Mouse (Mus musculus) neural tube, embryonic 14.5 days (tissue): ENCODE results near the gene Socs1. TPM values are rescaled to one million over a fixed set of nuclear protein-coding genes. Genes with fewer than 3 reads are reported as not detected.

Source experiments
- ATAC-seq: fragments of 200-750 bp; cut with Nextera tagmentation; 2 replicates; pipeline ENCODE4 v1.8.0; 2017; ENCODE audit warnings: low read depth, mild to moderate bottlenecking, moderate TSS enrichment, moderate library complexity
- H3K27ac ChIP-seq: fragments of 300-500 bp; sonication (generic); 2 replicates; pipeline ENCODE4 v1.5.1; 2014; ENCODE audit warnings: low read depth, mild to moderate bottlenecking, control low read depth, low read length, moderate library complexity, mixed read lengths
- H3K27me3 ChIP-seq: fragments of 300-500 bp; sonication (generic); 2 replicates; pipeline ENCODE4 v1.6.1; 2014; ENCODE audit warnings: low read length; ENCODE audit not compliant: control insufficient read depth, insufficient read depth
- H3K36me3 ChIP-seq: fragments of 300-500 bp; sonication (generic); 2 replicates; pipeline ENCODE4 v1.6.1; 2014; ENCODE audit warnings: low read length, mixed read lengths; ENCODE audit not compliant: control insufficient read depth, insufficient read depth
- H3K4me1 ChIP-seq: fragments of 300-500 bp; sonication (generic); 2 replicates; pipeline ENCODE4 v1.6.1; 2014; ENCODE audit warnings: low read length; ENCODE audit not compliant: control insufficient read depth, insufficient read depth
- H3K4me2 ChIP-seq: fragments of 300-500 bp; sonication (generic); 2 replicates; pipeline ENCODE4 v1.6.1; 2014; ENCODE audit warnings: mild to moderate bottlenecking, low read depth, low read length, control low read depth
- H3K4me3 ChIP-seq: fragments of 300-500 bp; sonication (generic); 2 replicates; pipeline ENCODE4 v1.5.1; 2014; ENCODE audit warnings: low read depth, low read length, control low read depth, mixed read lengths
- H3K9ac ChIP-seq: fragments of 300-500 bp; sonication (generic); replicated peaks from 2 replicates; pipeline ENCODE4 v1.6.1; 2014; ENCODE audit warnings: low read depth, mild to moderate bottlenecking, control low read depth, low read length, mixed read lengths
- H3K9me3 ChIP-seq: fragments of 300-500 bp; sonication (generic); 2 replicates; pipeline ENCODE4 v1.6.1; 2016; ENCODE audit warnings: low read length; ENCODE audit not compliant: control insufficient read depth
- WGBS: fragments of 180-500 bp; shearing (Covaris S2); extraction: QIAGEN DNeasy Blood & Tissue Kit; methylation state at CpG from one replicate; pipeline ENCODE4 v1.1.7; 2014; 5-methylcytosine and 5-hydroxymethylcytosine counted together
- polyA plus RNA-seq: library from polyadenylated mRNA; unstranded; fragments of >200 nt; fragmentation: Nextera tagmentation; extraction: Ambion mirVana; gene quantifications from 2 replicates; pipeline ENCODE4 v1.2.1, GENCODE M21; 2014

Gene Socs1
- polyA plus RNA-seq, 1 experiment from 2014 or later: 4.3 TPM

- Histone ChIP-seq H3K36me3 (no peaks in the 10 kb centered on the region), H3K4me3 (no peak overlapping the region), H3K9me3 (no peaks in the 10 kb centered on the region), H3K9ac (no peak overlapping the region), H3K27me3 (no peaks in the 10 kb centered on the region), H3K4me1 (no peaks in the 10 kb centered on the region), H3K27ac (no peak overlapping the region), H3K4me2 (no peak overlapping the region)
- no peak for ATAC-seq
- WGBS: 45% methylated on average over 19 of the region's 19 CpGs
Observed at GRCm38 (mm10) chr16:10771769-10772510, 13.4 kb downstream of the Socs1 start.

- Histone ChIP-seq H3K9ac (no peak overlapping the region), H3K27me3 (no peaks in the 10 kb centered on the region), H3K27ac (no peak overlapping the region), H3K4me2 (no peak overlapping the region), H3K36me3 (no peaks in the 10 kb centered on the region), H3K4me3 (no peak overlapping the region), H3K4me1 (no peaks in the 10 kb centered on the region), H3K9me3 (no peaks in the 10 kb centered on the region)
- peak; percentile 41; the same call in 1 of the 2 replicates for ATAC-seq
- 56% methylated on average over 4 of the region's 4 CpGs for WGBS
Observed at GRCm38 (mm10) chr16:10770531-10771325, 14.6 kb downstream of the Socs1 start.

GRCm38 (mm10) chr16:10769661-10770060 is 15.7 kb downstream of the Socs1 start:
- no peaks in the 10 kb centered on the region for H3K9me3 ChIP-seq
- H3K4me2 ChIP-seq: no peak overlapping the region
- H3K36me3 ChIP-seq: no peaks in the 10 kb centered on the region
- no peak overlapping the region for H3K27ac ChIP-seq
- H3K27me3 ChIP-seq: no peaks in the 10 kb centered on the region
- no peak overlapping the region for H3K9ac ChIP-seq
- H3K4me3 ChIP-seq: no peak overlapping the region
- WGBS: 66% methylated on average over 2 of the region's 2 CpGs
- no peaks in the 10 kb centered on the region for H3K4me1 ChIP-seq
- no peak for ATAC-seq

GRCm38 (mm10) chr16:10768821-10769220 is 16.5 kb downstream of the Socs1 start:
- no peak for ATAC-seq
- Histone ChIP-seq H3K27ac (no peak overlapping the region), H3K4me2 (no peak overlapping the region), H3K9me3 (no peaks in the 10 kb centered on the region), H3K4me3 (no peak overlapping the region), H3K27me3 (no peaks in the 10 kb centered on the region), H3K9ac (no peak overlapping the region), H3K36me3 (no peaks in the 10 kb centered on the region), H3K4me1 (no peaks in the 10 kb centered on the region)
- 70% methylated on average over 9 of the region's 9 CpGs for WGBS

GRCm38 (mm10) chr16:10767158-10767557 is 18.2 kb downstream of the Socs1 start:
- no peaks in the 10 kb centered on the region for H3K27me3 ChIP-seq

GRCm38 (mm10) chr16:10764323-10764722 is 21.0 kb downstream of the Socs1 start:
- ATAC-seq: no peak
- Histone ChIP-seq H3K4me1 (no peaks in the 10 kb centered on the region), H3K27ac (no peak overlapping the region), H3K27me3 (no peaks in the 10 kb centered on the region), H3K9ac (no peak overlapping the region), H3K4me2 (no peak overlapping the region), H3K4me3 (no peak overlapping the region), H3K9me3 (no peaks in the 10 kb centered on the region), H3K36me3 (no peaks in the 10 kb centered on the region)
- 77% methylated on average over 2 of the region's 2 CpGs for WGBS

More at GRCm38 (mm10) chr16:10767158-10767557, 18.2 kb downstream of the Socs1 start:
- Histone ChIP-seq H3K4me2 (no peak overlapping the region), H3K4me3 (no peak overlapping the region), H3K4me1 (no peaks in the 10 kb centered on the region), H3K9me3 (no peaks in the 10 kb centered on the region), H3K27ac (no peak overlapping the region), H3K9ac (no peak overlapping the region), H3K36me3 (no peaks in the 10 kb centered on the region)
- 63% methylated on average over 4 of the region's 4 CpGs for WGBS
- ATAC-seq: no peak

GRCm38 (mm10) chr16:10763540-10764264 is 21.6 kb downstream of the Socs1 start:
- H3K4me1 ChIP-seq: no peaks in the 10 kb centered on the region
- H3K4me2 ChIP-seq: no peak overlapping the region
- WGBS: 71% methylated on average over 6 of the region's 6 CpGs
- no peaks in the 10 kb centered on the region for H3K9me3 ChIP-seq
- no peak for ATAC-seq
- H3K27me3 ChIP-seq: no peaks in the 10 kb centered on the region
- H3K4me3 ChIP-seq: no peak overlapping the region
- H3K9ac ChIP-seq: no peak overlapping the region
- H3K27ac ChIP-seq: no peak overlapping the region
- no peaks in the 10 kb centered on the region for H3K36me3 ChIP-seq

- Histone ChIP-seq H3K36me3 (no peaks in the 10 kb centered on the region), H3K27me3 (no peaks in the 10 kb centered on the region), H3K9ac (no peak overlapping the region), H3K4me2 (no peak overlapping the region), H3K4me3 (no peak overlapping the region), H3K27ac (no peak overlapping the region), H3K4me1 (no peaks in the 10 kb centered on the region), H3K9me3 (no peaks in the 10 kb centered on the region)
- ATAC-seq: no peak
- WGBS: 73% methylated on average over 5 of the region's 5 CpGs
Observed at GRCm38 (mm10) chr16:10762569-10763180, 22.7 kb downstream of the Socs1 start.
